Mouse (Mus musculus): ENCODE measurements at regions not wholly inside any gene's neighbourhood (a gene's known extent, or its start where the extent isn't known, plus 50 kb on each side); places are given as distances from the start of the nearest gene placed in this dataset.

GRCm38 (mm10) chr3:124986930-124987329, 406.0 kb upstream of the 1700003H04Rik start:
- 86% methylated on average over 1 of the region's 1 CpGs for WGBS

GRCm38 (mm10) chr3:124986515-124986914, 405.6 kb upstream of the 1700003H04Rik start:
- ATAC-seq (ENCODE audit: insufficient number of reproducible peaks, low FRiP score, low TSS enrichment, low read depth): no peak
- Histone ChIP-seq H3K27ac (replicated peaks; ENCODE audit: low read depth, low read length) (no peak overlapping the region), H3K36me3 (ENCODE audit: control insufficient read depth, insufficient read depth, low read length) (no peaks in the 10 kb centered on the region), H3K4me3 (ENCODE audit: low read depth, low read length) (no peak overlapping the region), H3K4me2 (ENCODE audit: low read depth, severe bottlenecking) (no peak overlapping the region), H3K4me1 (ENCODE audit: control insufficient read depth, insufficient read depth, low read length) (no peaks in the 10 kb centered on the region), H3K9me3 (ENCODE audit: control insufficient read depth, low read length) (no peaks in the 10 kb centered on the region), H3K9ac (ENCODE audit: low read length) (no peak overlapping the region), H3K27me3 (ENCODE audit: control insufficient read depth, insufficient read depth, low read length) (no peaks in the 10 kb centered on the region)
- WGBS: 77% methylated on average over 3 of the region's 3 CpGs
- DNase-seq (ENCODE audit: low spot score): no peak

More at GRCm38 (mm10) chr3:124986930-124987329, 406.0 kb upstream of the 1700003H04Rik start:
- H3K9ac ChIP-seq (ENCODE audit: low read length): no peak overlapping the region
- H3K27me3 ChIP-seq (ENCODE audit: control insufficient read depth, insufficient read depth, low read length): no peaks in the 10 kb centered on the region
- ATAC-seq (ENCODE audit: insufficient number of reproducible peaks, low FRiP score, low TSS enrichment, low read depth) (no peak), DNase-seq (ENCODE audit: low spot score) (no peak)
- H3K9me3 ChIP-seq (ENCODE audit: control insufficient read depth, low read length): no peaks in the 10 kb centered on the region
- H3K27ac ChIP-seq (replicated peaks; ENCODE audit: low read depth, low read length): no peak overlapping the region
- H3K36me3 ChIP-seq (ENCODE audit: control insufficient read depth, insufficient read depth, low read length): no peaks in the 10 kb centered on the region
- H3K4me3 ChIP-seq (ENCODE audit: low read depth, low read length): no peak overlapping the region
- H3K4me2 ChIP-seq (ENCODE audit: low read depth, severe bottlenecking): no peak overlapping the region
- no peaks in the 10 kb centered on the region for H3K4me1 ChIP-seq (ENCODE audit: control insufficient read depth, insufficient read depth, low read length)

- ATAC-seq (ENCODE audit: insufficient number of reproducible peaks, low FRiP score, low TSS enrichment, low read depth): no peak
- WGBS: 90% methylated on average over 5 of the region's 5 CpGs
- Histone ChIP-seq H3K4me2 (ENCODE audit: low read depth, severe bottlenecking) (no peak overlapping the region), H3K9me3 (ENCODE audit: control insufficient read depth, low read length) (no peaks in the 10 kb centered on the region), H3K27ac (replicated peaks; ENCODE audit: low read depth, low read length) (no peak overlapping the region), H3K27me3 (ENCODE audit: control insufficient read depth, insufficient read depth, low read length) (no peaks in the 10 kb centered on the region), H3K9ac (ENCODE audit: low read length) (no peak overlapping the region), H3K4me1 (ENCODE audit: control insufficient read depth, insufficient read depth, low read length) (no peaks in the 10 kb centered on the region), H3K4me3 (ENCODE audit: low read depth, low read length) (no peak overlapping the region), H3K36me3 (ENCODE audit: control insufficient read depth, insufficient read depth, low read length) (no peaks in the 10 kb centered on the region)
- no peak for DNase-seq (ENCODE audit: low spot score)
These were observed 404.5 kb upstream of the 1700003H04Rik start for GRCm38 (mm10) chr3:124985428-124985827.

- Histone ChIP-seq H3K4me2 (ENCODE audit: low read depth, severe bottlenecking) (no peak overlapping the region), H3K36me3 (ENCODE audit: control insufficient read depth, insufficient read depth, low read length) (no peaks in the 10 kb centered on the region), H3K4me1 (ENCODE audit: control insufficient read depth, insufficient read depth, low read length) (no peaks in the 10 kb centered on the region), H3K9ac (ENCODE audit: low read length) (no peak overlapping the region), H3K4me3 (ENCODE audit: low read depth, low read length) (no peak overlapping the region), H3K27ac (replicated peaks; ENCODE audit: low read depth, low read length) (no peak overlapping the region), H3K27me3 (ENCODE audit: control insufficient read depth, insufficient read depth, low read length) (no peaks in the 10 kb centered on the region), H3K9me3 (ENCODE audit: control insufficient read depth, low read length) (no peaks in the 10 kb centered on the region)
- ATAC-seq (ENCODE audit: insufficient number of reproducible peaks, low FRiP score, low TSS enrichment, low read depth) (no peak), DNase-seq (ENCODE audit: low spot score) (no peak)
- WGBS: 80% methylated on average over 2 of the region's 2 CpGs
These were observed 354.4 kb upstream of the 1700003H04Rik start for GRCm38 (mm10) chr3:124935147-124935849.

- DNase-seq (ENCODE audit: low spot score): no peak
- no peak overlapping the region for H3K4me3 ChIP-seq (ENCODE audit: low read depth, low read length)
- no peaks in the 10 kb centered on the region for H3K4me1 ChIP-seq (ENCODE audit: control insufficient read depth, insufficient read depth, low read length)
- H3K9me3 ChIP-seq (ENCODE audit: control insufficient read depth, low read length): no peaks in the 10 kb centered on the region
- no peak overlapping the region for H3K9ac ChIP-seq (ENCODE audit: low read length)
- H3K36me3 ChIP-seq (ENCODE audit: control insufficient read depth, insufficient read depth, low read length): no peaks in the 10 kb centered on the region
- H3K4me2 ChIP-seq (ENCODE audit: low read depth, severe bottlenecking): no peak overlapping the region
- ATAC-seq (ENCODE audit: insufficient number of reproducible peaks, low FRiP score, low TSS enrichment, low read depth): no peak
- no peaks in the 10 kb centered on the region for H3K27me3 ChIP-seq (ENCODE audit: control insufficient read depth, insufficient read depth, low read length)
- H3K27ac ChIP-seq (replicated peaks; ENCODE audit: low read depth, low read length): no peak overlapping the region
- 95% methylated on average over 1 of the region's 1 CpGs for WGBS
These were observed 351.8 kb upstream of the 1700003H04Rik start for GRCm38 (mm10) chr3:124932655-124933054.

GRCm38 (mm10) chr3:124930773-124931607, 350.1 kb upstream of the 1700003H04Rik start:
- Histone ChIP-seq H3K9me3 (ENCODE audit: control insufficient read depth, low read length) (no peaks in the 10 kb centered on the region), H3K27ac (replicated peaks; ENCODE audit: low read depth, low read length) (no peak overlapping the region), H3K4me2 (ENCODE audit: low read depth, severe bottlenecking) (no peak overlapping the region), H3K4me1 (ENCODE audit: control insufficient read depth, insufficient read depth, low read length) (no peaks in the 10 kb centered on the region), H3K27me3 (ENCODE audit: control insufficient read depth, insufficient read depth, low read length) (no peaks in the 10 kb centered on the region), H3K36me3 (ENCODE audit: control insufficient read depth, insufficient read depth, low read length) (no peaks in the 10 kb centered on the region), H3K4me3 (ENCODE audit: low read depth, low read length) (no peak overlapping the region), H3K9ac (ENCODE audit: low read length) (no peak overlapping the region)
- DNase-seq (ENCODE audit: low spot score): no peak
- ATAC-seq (ENCODE audit: insufficient number of reproducible peaks, low FRiP score, low TSS enrichment, low read depth): peak; percentile 49; the same call in 1 of the 2 replicates
- WGBS: 57% methylated on average over 15 of the region's 15 CpGs

GRCm38 (mm10) chr3:124908925-124909324, 328.0 kb upstream of the 1700003H04Rik start:
- Histone ChIP-seq H3K27ac (replicated peaks; ENCODE audit: low read depth, low read length) (no peak overlapping the region), H3K9ac (ENCODE audit: low read length) (no peak overlapping the region), H3K9me3 (ENCODE audit: control insufficient read depth, low read length) (no peaks in the 10 kb centered on the region), H3K27me3 (ENCODE audit: control insufficient read depth, insufficient read depth, low read length) (no peaks in the 10 kb centered on the region), H3K4me1 (ENCODE audit: control insufficient read depth, insufficient read depth, low read length) (no peaks in the 10 kb centered on the region), H3K36me3 (ENCODE audit: control insufficient read depth, insufficient read depth, low read length) (no peaks in the 10 kb centered on the region), H3K4me2 (ENCODE audit: low read depth, severe bottlenecking) (no peak overlapping the region), H3K4me3 (ENCODE audit: low read depth, low read length) (no peak overlapping the region)
- no peak for ATAC-seq (ENCODE audit: insufficient number of reproducible peaks, low FRiP score, low TSS enrichment, low read depth)
- WGBS: 84% methylated on average over 4 of the region's 4 CpGs
- DNase-seq (ENCODE audit: low spot score): no peak

All from limb, embryonic 11.5 days (tissue).